Mouse (Mus musculus) embryonic facial prominence, embryonic 14.5 days (tissue): Measurements from ENCODE around the gene Rgl1. TPM values are rescaled to one million over a fixed set of nuclear protein-coding genes. Genes with fewer than 3 reads are reported as not detected.

Experiments used
- ATAC-seq: fragments of 200-750 bp; cut with Nextera tagmentation; 2 replicates; pipeline ENCODE4 v1.8.0; 2017; ENCODE audit warnings: low read depth, moderate number of reproducible peaks, moderate TSS enrichment
- DNase-seq: peaks from one replicate; pipeline ENCODE4 v3.0.0-alpha.2; 2015; ENCODE audit warnings: low spot score
- H3K27ac ChIP-seq: fragments of 300-500 bp; sonication (generic); replicated peaks from 2 replicates; pipeline ENCODE4 v1.5.1; 2014; ENCODE audit warnings: low read depth, mild to moderate bottlenecking, low read length, moderate library complexity
- H3K27me3 ChIP-seq: fragments of 300-500 bp; sonication (generic); replicated peaks from 2 replicates; pipeline ENCODE4 v1.6.1; 2014; ENCODE audit warnings: low read length; ENCODE audit not compliant: control insufficient read depth, insufficient read depth
- H3K36me3 ChIP-seq: fragments of 300-500 bp; sonication (generic); 2 replicates; pipeline ENCODE4 v1.6.1; 2014; ENCODE audit warnings: low read length, mixed read lengths; ENCODE audit not compliant: control insufficient read depth, insufficient read depth
- H3K4me1 ChIP-seq: fragments of 300-500 bp; sonication (generic); 2 replicates; pipeline ENCODE4 v1.6.1; 2014; ENCODE audit warnings: antibody characterized with exemption, low read length; ENCODE audit not compliant: control insufficient read depth, insufficient read depth
- H3K4me2 ChIP-seq: fragments of 300-500 bp; sonication (generic); 2 replicates; pipeline ENCODE4 v1.6.1; 2014; ENCODE audit warnings: low read depth, mild to moderate bottlenecking, low read length, moderate library complexity, mixed read lengths
- H3K4me3 ChIP-seq: fragments of 300-500 bp; sonication (generic); 2 replicates; pipeline ENCODE4 v1.5.1; 2014; ENCODE audit warnings: low read depth, mild to moderate bottlenecking, low read length
- H3K9ac ChIP-seq: fragments of 300-500 bp; sonication (generic); 2 replicates; pipeline ENCODE4 v1.6.1; 2014; ENCODE audit warnings: low read depth, mild to moderate bottlenecking, low read length, moderate library complexity, mixed read lengths
- H3K9me3 ChIP-seq: fragments of 300-500 bp; sonication (generic); 2 replicates; pipeline ENCODE4 v1.6.1; 2016; ENCODE audit warnings: low read length; ENCODE audit not compliant: control insufficient read depth
- WGBS: fragments of 180-500 bp; shearing (Covaris S2); extraction: QIAGEN DNeasy Blood & Tissue Kit; methylation state at CpG from one replicate; pipeline ENCODE4 v1.1.7; 2014; 5-methylcytosine and 5-hydroxymethylcytosine counted together
- polyA plus RNA-seq: library from polyadenylated mRNA; unstranded; fragments of >200 nt; fragmentation: Nextera tagmentation; extraction: Ambion mirVana; gene quantifications from 2 replicates; pipeline ENCODE4 v1.2.1, GENCODE M21; 2014

Rgl1 gene
- polyA plus RNA-seq, 1 experiment from 2014 or later, result 43.7 TPM

- no peak for DNase-seq
- Histone ChIP-seq H3K4me1 (peaks cover 3% of the 10 kb centered on the region; the same call in 1 of the 2 replicates), H3K9me3 (no peaks in the 10 kb centered on the region), H3K4me2 (no peak overlapping the region), H3K27ac (no peak overlapping the region), H3K27me3 (no peaks in the 10 kb centered on the region), H3K9ac (no peak overlapping the region), H3K36me3 (peaks cover 34% of the 10 kb centered on the region), H3K4me3 (no peak overlapping the region)
- ATAC-seq, result no peak
- WGBS, result 80% methylated on average over 7 of the region's 7 CpGs
Observed at GRCm38 (mm10) chr1:152534531-152534930, 231.6 kb downstream of the Rgl1 start.

- WGBS, result 39% methylated on average over 15 of the region's 15 CpGs
- H3K4me1 ChIP-seq, result peaks cover 3% of the 10 kb centered on the region; the same call in 1 of the 2 replicates
Observed at GRCm38 (mm10) chr1:152531498-152531897, 234.7 kb downstream of the Rgl1 start.

GRCm38 (mm10) chr1:152528778-152529177 lies 237.4 kb downstream of the Rgl1 start:
- Histone ChIP-seq H3K27ac (no peak overlapping the region), H3K9me3 (no peaks in the 10 kb centered on the region), H3K27me3 (no peaks in the 10 kb centered on the region), H3K9ac (no peak overlapping the region), H3K4me2 (no peak overlapping the region), H3K4me3 (no peak overlapping the region), H3K4me1 (peaks cover 3% of the 10 kb centered on the region; the same call in 1 of the 2 replicates), H3K36me3 (peaks cover 28% of the 10 kb centered on the region)
- ATAC-seq (no peak), DNase-seq (no peak)
- WGBS, result 84% methylated on average over 3 of the region's 3 CpGs

More at GRCm38 (mm10) chr1:152531498-152531897, 234.7 kb downstream of the Rgl1 start:
- Histone ChIP-seq H3K9ac (no peak overlapping the region), H3K4me3 (no peak overlapping the region), H3K4me2 (0 out of 2 replicates have a peak overlapping the region, but pooled peaks have one; percentile 9), H3K27me3 (no peaks in the 10 kb centered on the region), H3K36me3 (peaks cover 20% of the 10 kb centered on the region), H3K9me3 (no peaks in the 10 kb centered on the region), H3K27ac (0 out of 2 replicates have a peak overlapping the region, but pooled peaks have one; percentile 46)
- DNase-seq (peak; percentile 75), ATAC-seq (peak; percentile 62)

- Histone ChIP-seq H3K9ac (no peak overlapping the region), H3K4me2 (no peak overlapping the region), H3K36me3 (peaks cover 34% of the 10 kb centered on the region), H3K27me3 (no peaks in the 10 kb centered on the region), H3K4me3 (no peak overlapping the region), H3K9me3 (no peaks in the 10 kb centered on the region), H3K4me1 (peaks cover 3% of the 10 kb centered on the region; the same call in 1 of the 2 replicates), H3K27ac (no peak overlapping the region)
- WGBS, result 79% methylated on average over 6 of the region's 6 CpGs
- DNase-seq (no peak), ATAC-seq (no peak)
Observed at GRCm38 (mm10) chr1:152528214-152528613, 237.9 kb downstream of the Rgl1 start.

- no peak overlapping the region for H3K4me3 ChIP-seq
- DNase-seq (no peak), ATAC-seq (no peak)
- 81% methylated on average over 9 of the region's 9 CpGs for WGBS
- no peaks in the 10 kb centered on the region for H3K4me1 ChIP-seq
- peaks cover 40% of the 10 kb centered on the region for H3K36me3 ChIP-seq
- no peak overlapping the region for H3K4me2 ChIP-seq
- H3K9me3 ChIP-seq, result no peaks in the 10 kb centered on the region
- no peaks in the 10 kb centered on the region for H3K27me3 ChIP-seq
- H3K9ac ChIP-seq, result no peak overlapping the region
- no peak overlapping the region for H3K27ac ChIP-seq
Observed at GRCm38 (mm10) chr1:152526154-152526553, 240.0 kb downstream of the Rgl1 start.

- ATAC-seq (peak; percentile 85), DNase-seq (peak; percentile 89)
- Histone ChIP-seq H3K36me3 (peaks cover 41% of the 10 kb centered on the region), H3K9ac (no peak overlapping the region), H3K9me3 (no peaks in the 10 kb centered on the region), H3K27ac (no peak overlapping the region), H3K4me2 (no peak overlapping the region), H3K27me3 (no peaks in the 10 kb centered on the region), H3K4me3 (no peak overlapping the region), H3K4me1 (no peaks in the 10 kb centered on the region)
- 26% methylated on average over 6 of the region's 6 CpGs for WGBS
Observed at GRCm38 (mm10) chr1:152524987-152525648, 241.0 kb downstream of the Rgl1 start.

GRCm38 (mm10) chr1:152524098-152524892 lies 241.9 kb downstream of the Rgl1 start:
- no peaks in the 10 kb centered on the region for H3K4me1 ChIP-seq
- WGBS, result 87% methylated on average over 22 of the region's 22 CpGs
- no peak for ATAC-seq
- H3K27me3 ChIP-seq, result no peaks in the 10 kb centered on the region
- H3K4me2 ChIP-seq, result no peak overlapping the region
- no peak overlapping the region for H3K9ac ChIP-seq
- no peaks in the 10 kb centered on the region for H3K9me3 ChIP-seq
- DNase-seq, result no peak
- H3K36me3 ChIP-seq, result peaks cover 48% of the 10 kb centered on the region
- H3K27ac ChIP-seq, result no peak overlapping the region
- H3K4me3 ChIP-seq, result no peak overlapping the region

- Histone ChIP-seq H3K9ac (no peak overlapping the region), H3K27ac (no peak overlapping the region), H3K4me2 (no peak overlapping the region), H3K27me3 (no peaks in the 10 kb centered on the region), H3K36me3 (peaks cover 56% of the 10 kb centered on the region), H3K9me3 (no peaks in the 10 kb centered on the region), H3K4me3 (no peak overlapping the region), H3K4me1 (no peaks in the 10 kb centered on the region)
- ATAC-seq (no peak), DNase-seq (no peak)
- 85% methylated on average over 11 of the region's 11 CpGs for WGBS
Observed at GRCm38 (mm10) chr1:152523292-152523691, 242.9 kb downstream of the Rgl1 start.
